Mouse (Mus musculus) bone marrow, adult 2 months (tissue): ENCODE measurements around the gene Tex21. TPM values are rescaled to one million over a fixed set of nuclear protein-coding genes. Genes with fewer than 3 reads are reported as not detected.

Experiments used
- H3K27ac ChIP-seq: fragments of 200-500 bp; 2 replicates; pipeline ENCODE4 v1.5.1; 2012; ENCODE audit warnings: low read depth, mild to moderate bottlenecking, control low read depth, inconsistent platforms, low read length; ENCODE audit not compliant: control insufficient read depth, poor library complexity, insufficient read depth
- H3K4me1 ChIP-seq: fragments of 200-500 bp; 2 replicates; pipeline ENCODE4 v1.6.1; 2011; ENCODE audit warnings: low read length; ENCODE audit not compliant: control insufficient read depth, insufficient read depth
- H3K4me3 ChIP-seq: fragments of 200-500 bp; replicated peaks from 2 replicates; pipeline ENCODE3; 2011; ENCODE audit warnings: mild to moderate bottlenecking, low read depth, low read length, control low read depth; ENCODE audit not compliant: control insufficient read depth
- CTCF ChIP-seq: fragments of 200-500 bp; IDR thresholded peaks from 2 replicates; pipeline ENCODE4 v1.5.1; 2011; ENCODE audit warnings: low read length, control low read depth; ENCODE audit not compliant: control insufficient read depth, insufficient read depth
- POLR2A ChIP-seq: fragments of 200-500 bp; IDR thresholded peaks from 2 replicates; pipeline ENCODE4 v1.6.1; 2011; ENCODE audit warnings: low read depth, mild to moderate bottlenecking, control low read depth, low read length, borderline replicate concordance; ENCODE audit not compliant: control insufficient read depth
- WGBS: fragments of 180-500 bp; shearing (Covaris S2); methylation state at CpG from one replicate; pipeline ENCODE4 v1.1.7; 2018; 5-methylcytosine and 5-hydroxymethylcytosine counted together
- polyA plus RNA-seq: library from polyadenylated mRNA; stranded (reverse); fragments of >200 nt; gene quantifications from 2 replicates; pipeline ENCODE4 v1.2.4, GENCODE M21; 2011; ENCODE audit warnings: low replicate concordance; ENCODE audit not compliant: missing spikeins, insufficient read depth, insufficient read length

Tex21 gene
- polyA plus RNA-seq, 1 experiment = not detected

- no peak for TF ChIP-seq CTCF
- no peak for TF ChIP-seq POLR2A
- no peaks in the 10 kb centered on the region for H3K4me1 ChIP-seq
- H3K4me3 ChIP-seq = no peak overlapping the region
- H3K27ac ChIP-seq = no peak overlapping the region
- WGBS = 55% methylated on average over 4 of the region's 4 CpGs
These were observed 35.6 kb upstream of the Tex21 start for GRCm38 (mm10) chr12:76282132-76282531.

- H3K4me3 ChIP-seq = no peak overlapping the region
- 81% methylated on average over 2 of the region's 2 CpGs for WGBS
- TF ChIP-seq CTCF (no peak), POLR2A (no peak)
- H3K27ac ChIP-seq = no peak overlapping the region
- no peaks in the 10 kb centered on the region for H3K4me1 ChIP-seq
These were observed 34.6 kb upstream of the Tex21 start for GRCm38 (mm10) chr12:76281111-76281660.

GRCm38 (mm10) chr12:76280556-76280955 lies 34.0 kb upstream of the Tex21 start:
- H3K4me1 ChIP-seq = no peaks in the 10 kb centered on the region
- H3K27ac ChIP-seq = no peak overlapping the region
- 88% methylated on average over 9 of the region's 9 CpGs for WGBS
- H3K4me3 ChIP-seq = no peak overlapping the region
- no peak for TF ChIP-seq POLR2A
- TF ChIP-seq CTCF = no peak

GRCm38 (mm10) chr12:76278209-76278608 lies 31.7 kb upstream of the Tex21 start:
- WGBS = 77% methylated on average over 6 of the region's 6 CpGs
- TF ChIP-seq POLR2A = no peak
- no peak for TF ChIP-seq CTCF
- Histone ChIP-seq H3K4me3 (no peak overlapping the region), H3K4me1 (no peaks in the 10 kb centered on the region), H3K27ac (no peak overlapping the region)

- 83% methylated on average over 10 of the region's 10 CpGs for WGBS
- no peak overlapping the region for H3K4me3 ChIP-seq
- TF ChIP-seq POLR2A = no peak
- no peak overlapping the region for H3K27ac ChIP-seq
- no peaks in the 10 kb centered on the region for H3K4me1 ChIP-seq
These were observed 26.3 kb upstream of the Tex21 start for GRCm38 (mm10) chr12:76272610-76273524.

- H3K4me1 ChIP-seq = no peaks in the 10 kb centered on the region
- 89% methylated on average over 6 of the region's 6 CpGs for WGBS
- no peak overlapping the region for H3K27ac ChIP-seq
These were observed 25.0 kb upstream of the Tex21 start for GRCm38 (mm10) chr12:76271516-76271915.

GRCm38 (mm10) chr12:76269196-76269595 lies 22.6 kb upstream of the Tex21 start:
- H3K4me1 ChIP-seq = no peaks in the 10 kb centered on the region; the same call in 1 of the 2 replicates
- TF ChIP-seq CTCF (no peak), POLR2A (no peak)
- H3K27ac ChIP-seq = no peak overlapping the region
- 83% methylated on average over 7 of the region's 7 CpGs for WGBS
- H3K4me3 ChIP-seq = no peak overlapping the region

More at GRCm38 (mm10) chr12:76271516-76271915, 25.0 kb upstream of the Tex21 start:
- no peak overlapping the region for H3K4me3 ChIP-seq
- no peak for TF ChIP-seq POLR2A
- TF ChIP-seq CTCF = no peak

GRCm38 (mm10) chr12:76268686-76269085 lies 22.1 kb upstream of the Tex21 start:
- TF ChIP-seq POLR2A (no peak), CTCF (no peak)
- Histone ChIP-seq H3K27ac (no peak overlapping the region), H3K4me1 (no peaks in the 10 kb centered on the region; the same call in 1 of the 2 replicates), H3K4me3 (no peak overlapping the region)
- WGBS = 82% methylated on average over 10 of the region's 10 CpGs
